Mouse (Mus musculus) thymus, postnatal 10 days (tissue): Measurements from ENCODE around the gene Repin1.
"Not testable (repeated sequence)": the region's sequence is repeated elsewhere in the genome, so short reads cannot be mapped to it uniquely, and the experiment has no call there.

Source experiments
- DNase-seq, 2 experiments: peaks; one replicate each; pipeline ENCODE4 v3.0.0; 2021; ENCODE audit warnings: low spot score in 2 of 2

The Repin1 gene

DNA sequence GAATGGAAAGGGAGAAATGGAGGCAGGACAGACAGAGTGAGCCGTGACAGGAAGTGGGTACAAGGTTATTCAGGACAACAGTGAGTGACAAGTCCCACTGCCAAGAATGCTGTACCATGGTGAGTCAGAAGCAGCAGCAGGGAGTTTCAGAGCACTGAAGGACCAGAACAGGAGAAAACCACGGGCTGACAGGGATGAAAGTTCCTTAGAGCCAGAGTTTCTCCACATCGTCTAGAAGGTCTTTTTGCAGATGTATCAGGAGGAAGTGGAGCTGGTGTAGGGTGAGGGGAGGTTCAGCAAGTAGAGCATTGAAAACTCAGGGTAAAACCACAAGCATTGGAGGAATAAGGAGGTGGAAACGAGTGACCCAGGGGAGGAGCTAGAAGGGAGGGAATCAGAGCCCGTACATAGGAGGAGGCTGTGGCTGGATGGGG is 14.5 kb upstream of the Repin1 start:
- no peak for DNase-seq

DNA sequence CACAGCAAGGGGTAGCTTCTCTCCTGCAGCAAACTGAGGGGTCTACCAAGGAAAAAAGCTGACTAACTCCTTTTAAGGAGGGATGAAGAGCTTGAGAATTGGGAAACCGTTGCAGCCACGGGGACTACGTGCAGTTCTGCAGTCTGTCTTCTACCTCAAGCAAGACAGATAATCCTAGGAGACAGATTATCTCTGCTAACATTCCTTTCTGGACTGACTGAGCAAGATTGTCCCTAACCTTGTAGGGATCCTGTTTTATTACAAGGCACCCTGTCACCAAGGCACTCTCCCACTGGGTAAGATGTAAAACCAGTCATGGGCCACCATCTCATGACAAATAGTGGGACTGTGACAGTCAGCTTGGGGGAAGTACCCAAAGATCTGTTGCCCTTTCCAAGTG is 12.4 kb upstream of the Repin1 start:
- DNase-seq: no peak

DNA sequence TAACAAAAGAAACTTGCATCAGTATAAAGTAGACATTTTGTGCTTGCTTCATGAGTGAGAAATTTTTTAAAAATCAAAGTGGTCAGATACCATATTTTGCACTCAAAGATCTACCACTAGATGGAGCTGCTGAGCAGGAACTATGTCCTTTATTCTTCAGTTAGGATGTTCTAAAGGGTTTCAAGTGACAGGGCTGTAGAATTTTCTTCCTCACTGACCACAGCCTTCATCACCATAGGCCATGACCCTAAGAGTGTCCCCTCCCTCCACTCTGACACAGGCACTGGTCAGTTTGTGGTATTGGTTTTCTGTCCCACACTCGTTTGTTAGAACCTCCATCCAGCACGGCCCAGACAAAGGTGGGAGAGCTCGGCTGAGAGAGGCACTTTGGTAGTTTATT is 11.6 kb upstream of the Repin1 start:
- DNase-seq: peak in 1 of 2 experiments; percentile 61

DNA sequence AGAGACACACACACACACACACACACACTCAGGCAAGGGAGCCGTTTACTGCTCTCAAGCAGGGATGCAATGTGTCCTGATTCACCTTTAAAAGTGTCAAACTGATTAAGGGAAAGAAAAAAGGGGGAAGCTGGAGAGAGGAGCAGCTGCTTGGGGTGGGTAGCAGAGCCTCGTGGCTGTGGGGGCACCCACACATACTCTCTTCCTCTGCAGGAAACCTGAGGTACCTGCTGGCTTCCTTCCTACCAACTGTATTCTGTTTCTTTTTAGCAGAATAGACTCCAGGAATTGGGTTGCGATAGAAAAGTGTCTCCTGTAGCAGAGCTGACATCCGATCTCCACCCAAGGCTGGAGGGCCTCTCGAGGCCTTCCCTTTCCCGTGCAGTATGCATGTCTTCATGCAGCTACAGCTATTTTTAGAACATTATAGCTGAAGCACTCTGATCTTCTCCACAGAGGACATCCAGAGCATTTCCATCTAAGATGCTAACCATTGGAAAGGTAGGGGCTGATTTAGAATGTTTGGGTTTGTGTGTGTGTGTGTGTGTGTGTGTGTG is 4.4 kb upstream of the Repin1 start, which contains the start of gene Gm45021:
Gene Gm45021, plus strand, starts transcription at position 417 of the 557 bp plus-strand sequence.
- DNase-seq: no peak

DNA sequence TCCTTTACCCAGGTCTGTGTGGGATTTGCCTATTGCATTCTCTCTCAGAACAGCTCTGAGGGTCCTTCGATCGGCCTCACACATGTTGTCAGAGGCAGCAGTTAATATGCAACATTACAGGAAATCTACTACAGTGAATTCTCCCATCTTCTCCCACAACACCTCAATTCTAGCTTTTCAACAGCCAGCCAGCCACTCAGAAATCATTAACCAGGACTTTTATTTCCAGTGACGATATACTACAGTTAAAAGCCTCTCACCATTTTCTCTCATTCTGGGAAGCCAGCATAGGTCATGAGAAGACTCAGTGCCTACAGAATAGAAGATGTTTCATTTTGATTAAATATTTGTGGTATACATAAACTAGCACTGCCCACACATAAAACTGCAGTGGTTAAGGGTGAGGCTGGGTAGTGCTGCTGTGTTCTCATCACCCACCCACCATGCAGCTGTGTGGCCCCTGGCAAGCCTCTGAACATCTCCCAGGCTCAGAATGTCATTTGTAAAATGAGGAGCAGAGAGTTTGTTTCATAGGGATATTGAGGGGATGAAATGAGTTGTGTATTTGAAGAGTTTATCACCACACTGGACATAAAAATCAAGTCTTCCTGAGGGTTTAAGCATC is 2.4 kb upstream of the Repin1 start:
- no peak for DNase-seq

DNA sequence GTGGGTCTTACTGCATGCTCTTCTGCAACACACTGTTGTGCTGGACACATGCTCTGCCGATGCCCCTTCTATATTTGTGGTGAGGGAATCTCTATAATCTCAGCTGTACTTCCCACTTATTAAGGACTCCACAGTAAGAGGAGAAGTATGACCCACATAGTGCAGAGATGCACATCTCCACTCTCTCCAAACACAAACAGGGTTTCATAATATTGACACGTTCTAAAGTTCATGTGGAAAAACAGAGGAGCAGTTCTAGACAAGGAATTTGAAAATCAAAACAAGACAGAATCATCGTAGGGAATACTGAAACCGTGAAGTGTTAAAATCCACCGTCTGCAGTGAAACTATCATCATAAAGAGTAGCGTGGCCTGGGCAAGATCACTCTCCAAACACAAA is 1.8 kb upstream of the Repin1 start:
- DNase-seq: no peak

DNA sequence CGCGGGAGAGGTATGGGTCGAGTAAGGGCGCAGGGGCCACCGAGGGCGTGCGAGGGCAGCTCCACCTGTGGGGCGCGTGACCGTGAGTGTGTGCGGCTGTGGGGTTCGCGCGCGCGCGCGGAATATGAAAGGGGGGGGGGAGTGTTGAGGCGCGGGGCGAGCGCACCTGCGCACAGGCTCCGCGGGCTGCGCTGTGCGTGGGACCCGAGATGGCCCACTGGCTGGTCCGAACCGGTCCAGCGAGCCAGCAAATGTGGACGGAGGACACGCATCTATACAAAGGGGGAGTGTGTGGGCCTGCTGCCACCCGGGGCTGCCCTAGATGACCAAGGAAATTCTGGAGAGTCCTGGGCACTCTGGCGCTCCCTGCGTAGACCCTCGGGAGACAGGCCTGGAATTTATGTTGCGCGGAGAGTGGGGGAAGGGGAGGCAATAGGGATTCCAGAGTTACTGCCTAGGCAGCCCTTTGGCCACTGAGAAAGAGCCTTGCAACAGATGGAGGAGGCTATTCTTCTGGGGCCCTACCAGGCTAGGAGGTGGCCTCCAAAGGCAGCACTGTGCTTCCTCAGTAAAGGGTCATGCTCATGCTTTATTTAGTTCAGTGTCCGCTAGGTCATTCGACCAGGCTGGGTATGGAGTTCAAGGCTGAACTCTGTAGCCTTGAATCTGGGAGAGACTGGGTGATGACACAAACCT is 508 bp downstream of the Repin1 start:
- peak in 1 of 2 experiments; percentile 8 for DNase-seq

DNA sequence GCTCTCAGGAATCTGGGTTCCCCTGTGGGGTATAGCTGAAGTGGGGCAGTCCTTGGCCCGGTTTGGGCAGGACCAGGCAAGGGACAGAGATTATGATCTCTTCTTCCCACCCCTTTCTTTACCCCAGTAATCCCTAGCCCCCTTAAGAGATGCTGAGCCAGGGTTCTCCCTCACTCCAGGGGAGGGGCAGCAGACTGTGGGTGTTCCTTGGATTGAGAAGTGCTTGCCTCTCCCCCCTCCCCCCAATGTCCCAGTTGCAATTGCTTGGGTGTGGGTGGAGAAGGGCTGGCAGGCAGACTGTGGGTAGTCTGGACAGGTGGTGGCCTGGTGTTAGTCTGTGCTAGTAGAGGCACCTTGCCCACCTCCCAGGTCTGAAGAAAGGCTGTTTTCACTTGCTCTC is 1.6 kb downstream of the Repin1 start:
- DNase-seq: no peak

DNA sequence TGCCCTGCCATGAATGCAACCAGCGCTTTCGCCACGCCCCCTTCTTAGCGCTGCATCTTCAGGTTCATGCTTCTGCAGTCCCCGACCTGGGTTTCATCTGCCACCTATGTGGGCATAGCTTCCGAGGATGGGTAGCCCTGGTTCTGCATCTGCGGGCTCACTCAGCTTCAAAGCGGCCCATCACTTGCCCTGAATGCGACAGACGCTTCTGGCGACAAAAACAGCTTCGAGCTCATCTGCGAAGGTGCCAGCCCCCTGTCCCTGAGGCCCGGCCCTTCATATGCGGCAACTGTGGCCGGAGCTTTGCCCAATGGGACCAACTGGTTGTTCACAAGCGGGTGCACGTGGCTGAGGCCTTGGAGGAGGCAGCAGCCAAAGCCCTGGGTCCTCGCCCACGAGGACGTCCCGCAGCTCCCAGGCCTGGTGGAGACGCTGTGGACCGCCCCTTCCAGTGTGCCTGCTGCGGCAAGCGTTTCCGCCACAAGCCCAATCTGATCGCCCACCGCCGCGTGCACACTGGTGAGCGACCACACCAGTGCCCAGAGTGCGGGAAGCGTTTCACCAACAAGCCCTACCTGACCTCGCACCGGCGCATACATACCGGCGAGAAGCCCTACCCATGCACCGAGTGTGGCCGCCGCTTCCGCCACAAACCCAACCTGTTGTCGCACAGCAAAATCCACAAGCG is 3.0 kb downstream of the Repin1 start:
- DNase-seq: no peak

DNA sequence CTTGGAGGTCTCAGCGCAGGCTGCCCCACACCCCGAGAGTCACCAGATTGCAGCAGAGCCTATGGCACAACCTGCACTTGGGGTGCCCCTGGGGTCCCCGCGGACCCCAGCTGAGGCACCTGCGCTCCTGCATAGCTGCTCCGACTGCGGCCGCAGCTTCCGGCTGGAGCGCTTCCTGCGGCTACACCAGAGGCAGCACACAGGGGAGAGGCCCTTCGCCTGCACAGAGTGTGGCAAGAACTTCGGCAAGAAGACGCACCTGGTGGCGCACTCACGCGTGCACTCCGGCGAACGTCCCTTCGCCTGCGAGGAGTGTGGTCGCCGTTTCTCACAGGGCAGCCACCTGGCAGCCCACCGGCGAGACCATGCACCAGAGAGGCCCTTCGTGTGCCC is 3.5 kb downstream of the Repin1 start:
- DNase-seq: no peak

DNA sequence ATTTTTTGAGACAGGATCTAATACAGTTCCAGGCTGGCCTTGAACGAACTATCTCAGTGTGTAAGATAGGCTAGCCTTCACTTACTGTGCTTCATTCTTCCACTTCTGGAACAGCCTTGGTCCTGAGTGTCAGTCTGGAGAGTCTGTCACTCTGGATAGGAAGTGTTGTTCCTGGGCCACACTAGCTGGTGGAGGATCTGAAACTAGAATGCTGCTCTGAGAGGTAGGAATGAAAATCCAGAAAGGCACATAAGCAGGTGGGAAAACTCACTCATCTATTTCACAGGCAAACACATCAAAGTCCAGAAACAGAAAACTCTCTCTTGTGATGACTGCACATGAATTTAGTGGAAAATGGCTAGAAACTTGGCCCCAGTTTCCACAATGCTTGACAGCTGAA is 6.9 kb downstream of the Repin1 start:
- DNase-seq: no peak

DNA sequence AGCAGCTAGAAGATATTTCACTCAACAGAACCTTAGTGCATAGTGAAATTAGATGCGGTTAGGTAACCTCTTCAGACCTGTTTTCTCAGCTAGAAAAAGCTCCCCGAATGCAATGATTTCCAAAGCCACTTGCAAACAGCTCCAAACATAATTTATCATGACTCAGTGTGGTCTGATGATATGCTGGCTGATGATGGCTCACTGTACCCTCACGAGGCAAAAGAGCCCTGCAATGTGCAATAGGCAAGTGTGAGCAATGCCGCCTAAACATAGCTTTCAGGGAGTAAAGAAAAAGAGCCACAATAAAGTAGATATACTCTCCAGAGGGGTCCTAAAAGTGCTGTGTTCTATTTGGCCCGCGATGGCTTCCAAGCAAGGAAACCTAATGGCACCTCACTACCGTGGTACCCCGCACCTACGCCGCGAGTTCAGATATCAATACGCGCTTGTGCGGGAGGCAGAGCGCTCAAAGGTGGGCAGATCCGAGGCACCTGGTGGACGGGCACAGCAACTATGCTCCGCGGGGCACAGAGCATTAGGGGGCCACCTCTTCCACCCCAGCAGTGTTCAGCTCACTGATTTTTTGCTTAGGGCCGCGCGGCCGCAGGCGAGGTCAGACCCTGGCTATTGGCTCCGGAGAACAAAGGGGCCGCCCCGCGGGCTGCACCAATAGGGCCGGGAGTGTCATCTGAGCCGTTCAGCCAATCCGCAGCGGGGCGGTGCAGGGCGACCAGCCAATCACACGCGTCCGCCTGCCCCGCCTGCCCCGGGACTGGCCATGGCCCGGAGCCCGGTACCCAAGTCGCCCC is 7.8 kb downstream of the Repin1 start, which contains the start of gene Zfp775:
Gene Zfp775, plus strand, starts transcription at position 793 of the 809 bp plus-strand sequence.
- DNase-seq: peak; percentile 88 to 90

DNA sequence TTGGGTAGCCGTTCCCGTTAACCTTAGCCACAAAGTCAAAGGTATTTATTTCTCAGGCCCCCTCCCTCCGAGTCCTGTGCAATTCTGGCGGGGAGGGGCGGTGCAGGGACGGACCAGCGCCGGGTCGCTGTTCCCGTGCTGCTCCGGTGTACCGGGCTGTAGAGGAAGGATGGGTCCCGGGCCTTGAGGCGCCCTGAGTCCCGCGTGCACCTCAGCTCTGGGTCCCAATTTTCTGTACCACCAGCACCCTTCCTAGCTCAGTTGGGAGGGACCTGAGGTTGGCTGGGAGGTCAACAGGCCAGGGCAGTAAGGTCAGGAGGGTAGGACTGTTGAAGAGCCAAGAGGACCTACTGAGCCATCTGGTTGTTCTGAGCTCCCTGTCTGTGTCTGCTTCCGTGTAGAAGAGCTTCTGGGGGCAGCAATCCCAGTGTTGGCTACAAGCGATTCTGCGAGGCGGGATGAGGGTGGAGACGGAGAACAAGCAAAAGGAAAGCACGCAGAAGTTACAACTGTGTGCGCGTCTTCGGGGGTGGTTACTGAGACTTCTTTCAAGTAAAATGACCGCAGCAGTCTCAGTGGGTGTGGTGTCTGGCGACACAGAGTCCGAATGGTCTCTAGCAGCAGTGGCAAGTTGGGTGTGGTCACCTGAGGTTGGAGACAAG is 8.5 kb downstream of the Repin1 start:
- no peak for DNase-seq

DNA sequence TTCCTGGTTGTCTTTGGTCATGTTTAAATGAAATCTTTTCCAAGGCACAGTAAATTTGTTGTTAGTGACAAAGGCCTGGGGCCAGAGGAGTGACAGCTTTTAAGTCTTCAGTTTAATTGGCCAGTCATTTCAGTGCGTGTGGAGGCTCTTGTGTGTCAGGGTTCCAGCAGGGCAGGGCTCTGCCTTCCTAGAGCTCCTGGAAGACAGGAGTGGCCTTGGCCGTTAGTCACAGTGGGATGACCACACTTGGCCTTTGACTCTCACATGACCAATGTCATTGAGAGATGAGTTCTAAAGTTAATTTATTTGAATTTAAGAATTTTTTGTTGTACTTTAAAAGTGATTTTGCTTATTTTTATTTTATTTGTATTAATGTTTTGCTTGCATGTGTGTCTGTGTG is 14.4 kb downstream of the Repin1 start:
- no peak for DNase-seq

DNA sequence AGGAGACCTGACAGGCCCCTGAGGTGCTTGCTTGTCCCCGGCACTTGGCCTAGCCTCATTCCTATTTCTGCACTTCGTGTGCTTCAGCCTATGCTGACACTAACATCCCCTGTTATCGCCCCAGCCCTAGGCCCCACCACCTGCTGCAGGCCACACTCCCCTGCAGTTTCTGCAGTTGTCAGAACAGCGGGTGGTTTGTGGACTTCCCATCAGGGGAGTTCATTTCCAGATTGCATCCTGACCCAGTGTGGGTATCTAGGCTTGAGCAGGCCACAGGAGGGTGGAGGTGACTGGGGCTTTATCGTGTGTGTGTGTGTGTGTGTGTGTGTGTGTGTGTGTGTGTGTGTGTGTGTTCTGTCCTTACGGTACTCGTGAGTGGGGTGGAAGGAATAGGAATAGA is 15.8 kb downstream of the Repin1 start:
- DNase-seq: no peak

DNA sequence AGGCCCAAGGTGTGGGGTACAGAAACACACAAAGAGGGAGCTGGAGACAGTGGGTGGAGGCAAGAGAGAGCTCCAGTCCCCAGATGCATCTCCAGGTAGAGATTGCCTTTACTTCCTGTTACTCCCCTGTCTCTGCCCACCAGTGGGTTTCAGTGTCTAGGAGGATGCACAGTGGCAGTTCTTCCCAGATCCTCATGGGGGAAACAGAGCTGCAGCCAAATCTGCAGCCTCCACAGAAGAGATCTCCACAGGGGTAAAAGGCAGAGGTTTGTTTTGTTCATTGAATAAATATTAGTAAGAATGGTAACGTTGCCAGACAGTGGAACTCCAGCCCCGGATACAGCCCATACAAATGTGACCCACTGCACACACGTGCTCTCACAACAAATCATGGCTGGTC is 17.0 kb downstream of the Repin1 start:
- DNase-seq: no peak

DNA sequence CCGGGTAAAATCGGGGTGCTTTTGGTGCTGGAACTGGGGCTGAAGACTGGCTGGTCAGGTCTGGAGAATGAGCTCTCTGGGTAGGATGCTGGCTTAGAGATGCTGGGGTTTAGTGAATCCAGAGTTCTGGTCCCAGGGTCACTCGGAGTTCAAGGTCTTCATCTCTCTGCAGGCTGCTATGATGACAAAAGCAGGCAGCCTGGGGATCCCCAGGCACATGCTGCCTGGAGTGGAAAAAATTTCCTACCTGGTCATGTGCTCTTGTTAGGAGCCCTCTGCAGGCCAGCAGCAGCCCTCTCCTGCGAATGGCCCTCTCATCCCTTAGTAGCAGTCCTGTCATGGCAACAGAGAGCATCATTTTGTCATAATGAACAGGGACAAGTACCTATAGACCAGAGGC is 19.8 kb downstream of the Repin1 start:
- DNase-seq: no peak

DNA sequence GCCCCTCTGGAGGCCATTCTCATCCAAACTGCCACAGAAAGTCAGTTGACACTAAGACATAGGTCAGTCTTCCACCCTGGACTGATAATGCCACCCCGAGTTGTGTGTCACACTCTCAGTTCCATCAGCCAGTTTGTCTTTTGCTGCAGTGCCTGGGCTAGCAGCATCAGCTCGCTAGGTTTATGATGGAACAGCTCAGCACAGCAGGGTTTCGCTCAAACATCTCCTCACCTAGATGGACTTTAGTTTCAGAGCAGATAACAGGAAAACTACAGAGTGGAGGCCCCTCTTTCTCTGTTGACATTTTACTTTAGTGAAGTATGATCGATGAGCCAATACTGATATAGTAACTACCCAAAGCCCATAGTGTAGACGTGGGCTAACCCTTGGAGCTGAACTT is 21.1 kb downstream of the Repin1 start:
- DNase-seq: no peak

DNA sequence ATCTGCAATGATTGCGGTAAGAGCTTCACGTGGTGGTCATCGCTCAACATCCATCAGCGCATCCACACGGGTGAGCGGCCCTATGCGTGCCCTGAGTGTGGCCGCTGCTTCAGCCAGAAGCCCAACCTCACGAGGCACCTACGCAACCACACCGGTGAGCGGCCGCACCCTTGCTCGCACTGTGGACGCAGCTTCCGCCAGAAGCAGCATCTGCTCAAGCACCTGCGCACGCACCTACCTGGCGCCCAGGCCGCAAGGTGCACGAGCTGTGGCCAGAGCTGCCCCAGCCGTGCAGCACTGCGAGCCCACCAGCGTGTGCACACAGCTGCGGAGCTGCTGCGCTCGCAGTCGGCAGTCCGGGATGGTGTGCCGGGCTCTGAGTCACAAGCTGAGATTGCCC is 26.3 kb downstream of the Repin1 start:
- no peak for DNase-seq

DNA sequence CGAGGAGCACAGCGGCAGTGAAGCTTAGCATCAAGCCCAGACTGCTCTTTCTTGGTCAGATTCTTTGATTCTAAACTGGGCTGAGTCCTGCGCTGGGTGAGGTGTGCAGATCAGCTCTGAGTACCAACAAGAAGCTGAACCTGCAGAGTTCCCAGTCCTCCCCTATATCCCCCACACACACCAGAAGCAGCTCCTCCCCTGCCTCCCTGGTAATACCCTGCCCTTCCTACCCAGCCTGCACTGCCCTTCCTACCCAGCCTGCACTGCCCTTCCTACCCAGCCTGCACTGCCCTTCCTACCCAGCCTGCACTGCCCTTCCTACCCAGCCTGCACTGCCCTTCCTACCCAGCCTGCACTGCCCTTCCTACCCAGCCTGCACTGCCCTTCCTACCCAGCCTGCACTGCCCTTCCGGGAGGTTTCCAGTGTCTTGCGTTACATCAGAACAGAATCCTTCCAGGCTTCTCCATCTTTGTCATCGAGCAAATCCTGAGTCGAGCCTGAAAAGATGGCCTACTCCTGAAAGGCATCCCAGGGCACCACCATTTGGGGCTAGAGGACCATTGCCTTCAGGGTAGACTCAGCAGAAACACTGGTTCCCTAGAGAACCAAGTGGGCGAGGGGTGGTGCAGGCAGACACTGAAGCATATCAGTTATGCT is 28.6 kb downstream of the Repin1 start:
- not testable (repeated sequence) for DNase-seq

DNA sequence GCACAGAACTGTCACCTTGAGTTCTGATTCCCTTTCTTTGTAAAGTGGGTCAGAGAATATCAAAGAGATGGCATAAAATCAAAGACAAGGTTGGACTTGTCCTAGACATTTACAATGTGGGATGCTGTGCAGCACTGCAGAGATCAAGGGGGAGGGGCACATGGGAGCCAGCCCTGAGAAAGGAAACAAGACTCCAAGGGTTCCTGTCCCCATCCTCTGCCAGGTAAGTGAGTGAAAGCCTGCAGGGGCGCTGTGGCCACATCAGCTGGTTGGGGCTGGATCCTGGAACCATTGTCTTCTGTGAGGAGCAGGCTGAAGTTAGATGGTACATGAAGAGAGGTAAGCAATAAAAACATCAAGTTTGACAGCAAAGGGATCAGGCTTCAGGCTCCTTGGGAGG is 29.8 kb downstream of the Repin1 start:
- no peak for DNase-seq
